Mouse (Mus musculus) liver, embryonic 14.5 days (tissue): ENCODE measurements around the gene Arl15. TPM values are rescaled to one million over a fixed set of nuclear protein-coding genes. Genes with fewer than 3 reads are reported as not detected.

Experiments used
- ATAC-seq: fragments of 200-750 bp; cut with Nextera tagmentation; 2 replicates; pipeline ENCODE4 v1.8.0; 2017; ENCODE audit warnings: moderate number of reproducible peaks, mild to moderate bottlenecking, moderate library complexity; ENCODE audit not compliant: insufficient read depth
- DNase-seq, 3 experiments: peaks; one replicate each; pipeline ENCODE4 v3.0.0-alpha.2; 2012 to 2013; ENCODE audit warnings: low read depth in 3 of 3, low spot score in 3 of 3
- H3K27ac ChIP-seq: fragments of 300-500 bp; sonication (generic); 2 replicates; pipeline ENCODE4 v1.5.1; 2014; ENCODE audit warnings: moderate library complexity, mild to moderate bottlenecking, control low read depth, inconsistent platforms
- H3K27me3 ChIP-seq: fragments of 300-500 bp; sonication (generic); 2 replicates; pipeline ENCODE4 v1.6.1; 2014; ENCODE audit warnings: mild to moderate bottlenecking, low read length, moderate library complexity; ENCODE audit not compliant: control insufficient read depth, insufficient read depth
- H3K36me3 ChIP-seq: fragments of 300-500 bp; sonication (generic); replicated peaks from 2 replicates; pipeline ENCODE4 v1.6.1; 2014; ENCODE audit warnings: low read depth; ENCODE audit not compliant: control insufficient read depth, insufficient read depth
- H3K4me1 ChIP-seq, 2 experiments: fragments of 200-500 bp in 1 of 2; fragments of 300-500 bp in 1 of 2; sonication (generic) in 1 of 2; replicated peaks; 2 replicates each; pipeline ENCODE4 v1.6.1; 2012 to 2014; ENCODE audit warnings: antibody characterized with exemption in 1 of 2, inconsistent platforms in 1 of 2, low read length in 1 of 2; ENCODE audit not compliant: control insufficient read depth in 2 of 2, insufficient read depth in 2 of 2
- H3K4me2 ChIP-seq: fragments of 300-500 bp; sonication (generic); 2 replicates; pipeline ENCODE4 v1.6.1; 2014; ENCODE audit warnings: low read depth, mild to moderate bottlenecking, control low read depth, moderate library complexity
- H3K4me3 ChIP-seq, 2 experiments: fragments of 200-500 bp in 1 of 2; fragments of 300-500 bp in 1 of 2; sonication (generic) in 1 of 2; 2 replicates each; pipeline ENCODE4 v1.5.1; 2012 to 2014; ENCODE audit warnings: low read depth in 2 of 2, low read length in 2 of 2, mild to moderate bottlenecking in 2 of 2, control low read depth in 1 of 2, inconsistent platforms in 1 of 2, moderate library complexity in 1 of 2; ENCODE audit not compliant: insufficient read depth in 1 of 2
- H3K9ac ChIP-seq: fragments of 300-500 bp; sonication (generic); replicated peaks from 2 replicates; pipeline ENCODE4 v1.6.1; 2014; ENCODE audit warnings: mild to moderate bottlenecking, control low read depth, moderate library complexity
- H3K9me3 ChIP-seq: fragments of 300-500 bp; sonication (generic); 2 replicates; pipeline ENCODE4 v1.6.1; 2016; ENCODE audit warnings: low read length, mixed read lengths; ENCODE audit not compliant: control insufficient read depth
- CTCF ChIP-seq: IDR thresholded peaks from 2 replicates; pipeline ENCODE4 v1.5.1; 2016; ENCODE audit warnings: antibody characterized with exemption, low read depth, control low read depth
- EP300 ChIP-seq: IDR thresholded peaks from 2 replicates; pipeline ENCODE4 v1.6.1; 2016; ENCODE audit warnings: antibody characterized with exemption, low read depth
- WGBS: fragments of 180-500 bp; shearing (Covaris S2); extraction: QIAGEN DNeasy Blood & Tissue Kit; methylation state at CpG from one replicate; pipeline ENCODE4 v1.1.7; 2014; ENCODE audit not compliant: insufficient replicate concordance; 5-methylcytosine and 5-hydroxymethylcytosine counted together
- polyA plus RNA-seq, 2 experiments: library from polyadenylated mRNA; depleted of rRNA in 1 of 2; stranded (reverse) in 1 of 2; unstranded in 1 of 2; fragments of >200 nt; fragmentation: Nextera tagmentation in 1 of 2; extraction: Ambion mirVana in 1 of 2; gene quantifications; 2 replicates each; pipeline versions ENCODE4 v1.2.1 to v1.2.3; 2012 to 2014

Arl15 gene
- polyA plus RNA-seq, 2 experiments = 2.0 to 2.6 TPM

DNA sequence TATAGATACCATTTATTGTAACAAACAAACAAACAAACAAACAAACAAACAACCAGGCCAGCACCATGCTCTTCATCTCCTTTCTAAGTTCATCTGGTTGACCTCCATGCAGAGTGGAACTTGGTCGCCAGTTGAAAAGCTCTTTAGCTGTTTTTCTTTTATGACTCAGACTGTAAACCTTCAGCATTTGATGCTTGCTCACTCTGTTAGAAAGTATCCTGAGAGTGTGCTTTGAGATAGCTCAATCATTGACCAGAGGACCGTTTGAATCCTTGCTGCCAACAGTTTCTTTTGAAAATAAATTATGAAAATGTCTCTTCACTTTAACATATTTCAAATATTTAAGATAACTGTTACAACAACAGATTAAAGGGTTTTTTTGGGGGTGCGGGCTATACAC is 103.2 kb downstream of the Arl15 start:
- TF ChIP-seq EP300 (no peak), CTCF (no peak)
- WGBS = 79% methylated on average over 3 of the region's 3 CpGs

GRCm38 (mm10) chr13:113897951-113898350 is 103.6 kb downstream of the Arl15 start:
- ATAC-seq (no peak), DNase-seq (no peak)
- Histone ChIP-seq H3K4me1 (peaks cover 0 to 9% of the 10 kb centered on the region in 2 experiments; a peak in 3 of 4 replicates), H3K4me2 (no peak overlapping the region), H3K27me3 (no peaks in the 10 kb centered on the region), H3K4me3 (no peak overlapping the region), H3K9ac (no peak overlapping the region), H3K36me3 (no peaks in the 10 kb centered on the region), H3K9me3 (no peaks in the 10 kb centered on the region), H3K27ac (no peak overlapping the region)
- TF ChIP-seq CTCF = no peak
- TF ChIP-seq EP300 = no peak
- 79% methylated on average over 9 of the region's 9 CpGs for WGBS

More for the DNA sequence above, 103.2 kb downstream of the Arl15 start:
- Histone ChIP-seq H3K4me2 (no peak overlapping the region), H3K36me3 (no peaks in the 10 kb centered on the region), H3K4me3 (no peak overlapping the region), H3K9me3 (no peaks in the 10 kb centered on the region), H3K4me1 (peaks cover 0 to 9% of the 10 kb centered on the region in 2 experiments; a peak in 3 of 4 replicates), H3K27ac (no peak overlapping the region), H3K9ac (no peak overlapping the region), H3K27me3 (no peaks in the 10 kb centered on the region)
- no peak for ATAC-seq
- DNase-seq = no peak

- DNase-seq = no peak
- no peak for ATAC-seq
- 46% methylated on average over 11 of the region's 11 CpGs for WGBS
Observed at GRCm38 (mm10) chr13:113901001-113901545, 106.8 kb downstream of the Arl15 start.

DNA sequence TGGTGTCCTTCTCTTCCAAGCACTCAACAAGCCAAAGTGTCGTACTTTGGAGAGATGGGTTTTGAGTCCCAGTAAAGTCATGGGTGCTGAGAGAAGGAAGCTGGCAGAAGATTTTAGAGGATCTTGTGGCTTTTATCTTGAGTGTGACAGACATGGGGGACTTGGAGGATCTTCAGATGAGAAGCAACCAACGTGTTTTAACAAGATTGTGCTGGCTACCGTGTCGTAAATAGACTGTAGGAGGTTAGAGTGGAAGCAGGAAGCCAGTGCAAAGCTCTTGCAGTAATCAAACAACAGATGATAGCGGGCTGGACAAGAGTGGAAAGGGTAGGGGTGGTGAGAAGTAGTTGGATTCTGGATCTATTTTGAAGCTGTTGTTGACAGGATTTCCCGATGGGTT is 109.0 kb downstream of the Arl15 start:
- ATAC-seq (peak; percentile 31; the same call in 1 of the 2 replicates), DNase-seq (no peak)
- TF ChIP-seq EP300 (no peak), CTCF (no peak)
- Histone ChIP-seq H3K27ac (no peak overlapping the region), H3K4me1 (peaks cover 0 to 14% of the 10 kb centered on the region in 2 experiments; a peak in 3 of 4 replicates), H3K9me3 (no peaks in the 10 kb centered on the region), H3K27me3 (no peaks in the 10 kb centered on the region), H3K9ac (no peak overlapping the region), H3K4me3 (no peak overlapping the region), H3K4me2 (no peak overlapping the region), H3K36me3 (no peaks in the 10 kb centered on the region)
- 26% methylated on average over 6 of the region's 6 CpGs for whole genome bisulfite sequencing

More at GRCm38 (mm10) chr13:113901001-113901545, 106.8 kb downstream of the Arl15 start:
- H3K36me3 ChIP-seq = no peaks in the 10 kb centered on the region
- H3K27ac ChIP-seq = no peak overlapping the region
- no peaks in the 10 kb centered on the region for H3K27me3 ChIP-seq
- no peaks in the 10 kb centered on the region for H3K9me3 ChIP-seq
- peaks cover 0 to 14% of the 10 kb centered on the region in 2 experiments; a peak in 3 of 4 replicates for H3K4me1 ChIP-seq
- no peak for TF ChIP-seq CTCF
- TF ChIP-seq EP300 = no peak
- no peak overlapping the region for H3K4me2 ChIP-seq
- no peak overlapping the region for H3K9ac ChIP-seq
- no peak overlapping the region for H3K4me3 ChIP-seq

GRCm38 (mm10) chr13:113911986-113912519 is 117.7 kb downstream of the Arl15 start:
- WGBS = 53% methylated on average over 11 of the region's 11 CpGs
- H3K27ac ChIP-seq = no peak overlapping the region
- H3K4me3 ChIP-seq = no peak overlapping the region
- no peak overlapping the region for H3K9ac ChIP-seq
- no peaks in the 10 kb centered on the region for H3K27me3 ChIP-seq
- no peaks in the 10 kb centered on the region for H3K9me3 ChIP-seq
- no peak for ATAC-seq
- no peaks in the 10 kb centered on the region for H3K36me3 ChIP-seq
- TF ChIP-seq EP300 (no peak), CTCF (no peak)
- no peaks in the 10 kb centered on the region for H3K4me1 ChIP-seq
- H3K4me2 ChIP-seq = no peak overlapping the region
- no peak for DNase-seq
